Mouse (Mus musculus) thymus, adult 2 months (tissue): Measurements from ENCODE around the gene Atpif1. TPM values are rescaled to one million over a fixed set of nuclear protein-coding genes. Genes with fewer than 3 reads are reported as not detected.

Experiments
- DNase-seq: peaks from one replicate; pipeline ENCODE4 v3.0.0; 2021
- H3K27ac ChIP-seq: fragments of 200-500 bp; 2 replicates; pipeline ENCODE4 v1.5.1; 2012; ENCODE audit warnings: low read length, control low read depth; ENCODE audit not compliant: control insufficient read depth, insufficient read depth
- H3K27me3 ChIP-seq: fragments of 200-500 bp; 2 replicates; pipeline ENCODE4 v1.6.1; 2012; ENCODE audit warnings: mild to moderate bottlenecking, low read length, moderate library complexity, mixed read lengths; ENCODE audit not compliant: control insufficient read depth, insufficient read depth
- H3K36me3 ChIP-seq: fragments of 200-500 bp; 2 replicates; pipeline ENCODE4 v1.6.1; 2012; ENCODE audit warnings: mild to moderate bottlenecking, low read length, moderate library complexity; ENCODE audit not compliant: control insufficient read depth, insufficient read depth
- H3K4me1 ChIP-seq: fragments of 200-500 bp; replicated peaks from 2 replicates; pipeline ENCODE4 v1.6.1; 2012; ENCODE audit warnings: low read length; ENCODE audit not compliant: control insufficient read depth, insufficient read depth
- H3K4me3 ChIP-seq: fragments of 200-500 bp; 2 replicates; pipeline ENCODE4 v1.5.1; 2012; ENCODE audit warnings: mild to moderate bottlenecking, low read length, control low read depth, moderate library complexity; ENCODE audit not compliant: control insufficient read depth, insufficient read depth
- CTCF ChIP-seq: fragments of 200-500 bp; IDR thresholded peaks from 2 replicates; pipeline ENCODE4 v1.5.1; 2012; ENCODE audit warnings: mild to moderate bottlenecking, control low read depth, low read length, moderate library complexity, borderline replicate concordance; ENCODE audit not compliant: control insufficient read depth, poor library complexity, insufficient read depth; ENCODE audit errors: extremely low read depth
- POLR2A ChIP-seq: fragments of 200-500 bp; IDR thresholded peaks from 2 replicates; pipeline ENCODE4 v1.6.1; 2012; ENCODE audit warnings: mild to moderate bottlenecking, low read length, control low read depth, moderate library complexity; ENCODE audit not compliant: control insufficient read depth, poor library complexity, insufficient read depth; ENCODE audit errors: extremely low read depth
- WGBS: fragments of 180-500 bp; shearing (Covaris S2); methylation state at CpG from one replicate; pipeline ENCODE4 v1.1.7; 2018; 5-methylcytosine and 5-hydroxymethylcytosine counted together
- polyA plus RNA-seq: library from polyadenylated mRNA; depleted of rRNA; stranded (reverse); fragments of >200 nt; gene quantifications from 2 replicates; pipeline ENCODE4 v1.2.3, GENCODE M21; 2012

The Atpif1 gene
- polyA plus RNA-seq, 1 experiment, result 109 TPM

DNA sequence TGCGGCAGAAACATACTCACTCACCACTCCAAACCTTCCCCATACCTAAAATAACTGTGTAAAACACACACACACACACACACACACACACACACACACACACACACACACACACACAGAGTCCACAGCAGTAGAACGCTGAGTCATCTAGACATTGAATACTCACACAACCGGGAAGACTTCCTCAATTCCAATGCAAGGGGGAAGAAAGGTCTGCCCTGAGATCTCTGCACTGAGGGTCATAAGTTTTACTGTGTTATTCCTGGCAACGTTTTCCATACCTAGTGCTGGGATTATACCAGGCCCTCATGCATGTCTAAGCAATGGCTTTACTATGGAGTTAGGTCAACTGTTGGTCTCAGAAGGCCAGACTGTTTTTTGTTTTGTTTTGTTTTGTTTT, 4.1 kb downstream of the Atpif1 start:
- Histone ChIP-seq H3K4me1 (peaks cover 5% of the 10 kb centered on the region; the same call in 1 of the 2 replicates), H3K27me3 (no peaks in the 10 kb centered on the region), H3K4me3 (no peak overlapping the region), H3K36me3 (no peaks in the 10 kb centered on the region; the same call in 1 of the 2 replicates), H3K27ac (no peak overlapping the region)
- DNase-seq, result no peak
- WGBS, result 30% methylated on average over 4 of the region's 4 CpGs
- TF ChIP-seq CTCF, result no peak

DNA sequence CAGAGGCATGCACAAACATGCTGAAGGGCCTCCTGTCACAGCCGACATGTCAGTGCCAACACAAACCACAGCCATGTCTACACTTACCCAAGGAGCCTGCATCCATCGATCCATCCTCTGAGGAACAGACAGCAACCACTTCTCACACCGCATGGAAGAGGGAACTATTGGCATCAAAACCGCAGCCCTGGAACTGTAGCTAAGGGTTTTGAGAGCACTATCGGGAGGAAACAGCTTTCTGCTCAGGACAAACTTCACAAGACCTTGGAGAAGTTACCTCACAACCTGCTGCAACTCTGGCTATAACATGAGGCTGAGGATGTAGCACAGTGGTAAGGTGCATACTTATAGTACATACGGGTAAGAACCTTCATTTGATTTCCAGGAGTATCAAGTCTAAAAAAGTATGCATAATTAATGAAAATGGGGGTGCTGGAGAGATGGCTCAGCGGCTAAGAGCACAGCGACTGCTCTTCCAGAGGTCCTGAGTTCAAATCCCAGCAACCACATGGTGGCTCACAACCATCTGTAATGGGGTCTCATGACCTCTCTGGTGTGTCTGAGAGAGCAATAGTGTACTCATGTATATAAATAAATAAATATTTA, 5.4 kb downstream of the Atpif1 start:
- TF ChIP-seq CTCF, result no peak
- no peak for TF ChIP-seq POLR2A
- DNase-seq, result no peak
- WGBS, result 77% methylated on average over 8 of the region's 8 CpGs
- H3K27me3 ChIP-seq, result no peaks in the 10 kb centered on the region
- no peak overlapping the region for H3K27ac ChIP-seq
- no peak overlapping the region for H3K4me3 ChIP-seq
- peaks cover 5% of the 10 kb centered on the region; the same call in 1 of the 2 replicates for H3K4me1 ChIP-seq
- H3K36me3 ChIP-seq, result no peaks in the 10 kb centered on the region; the same call in 1 of the 2 replicates

DNA sequence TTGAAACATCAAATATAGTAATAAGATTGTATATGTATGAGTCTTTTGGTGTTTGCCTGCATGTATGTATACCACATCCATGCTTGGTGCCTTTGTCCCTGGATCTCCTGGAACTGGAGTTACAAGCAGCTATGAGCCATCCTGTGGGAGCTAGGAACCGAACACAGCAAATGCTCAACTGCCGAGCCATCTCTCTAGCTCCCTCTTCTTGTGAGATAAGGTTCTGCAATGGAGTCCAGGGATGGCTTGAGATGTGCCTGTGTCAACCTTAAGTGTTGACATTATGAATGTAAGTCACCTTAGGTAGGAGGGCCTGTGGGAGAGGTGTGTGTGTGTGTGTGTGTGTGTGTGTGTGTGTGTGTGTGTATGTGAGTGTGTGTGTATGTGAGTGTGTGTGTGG, 6.8 kb downstream of the Atpif1 start:
- TF ChIP-seq CTCF (no peak), POLR2A (no peak)
- WGBS, result 35% methylated on average over 2 of the region's 2 CpGs
- Histone ChIP-seq H3K36me3 (no peaks in the 10 kb centered on the region; the same call in 1 of the 2 replicates), H3K27ac (no peak overlapping the region), H3K27me3 (no peaks in the 10 kb centered on the region), H3K4me3 (no peak overlapping the region), H3K4me1 (no peaks in the 10 kb centered on the region)
- peak; percentile 31 for DNase-seq

DNA sequence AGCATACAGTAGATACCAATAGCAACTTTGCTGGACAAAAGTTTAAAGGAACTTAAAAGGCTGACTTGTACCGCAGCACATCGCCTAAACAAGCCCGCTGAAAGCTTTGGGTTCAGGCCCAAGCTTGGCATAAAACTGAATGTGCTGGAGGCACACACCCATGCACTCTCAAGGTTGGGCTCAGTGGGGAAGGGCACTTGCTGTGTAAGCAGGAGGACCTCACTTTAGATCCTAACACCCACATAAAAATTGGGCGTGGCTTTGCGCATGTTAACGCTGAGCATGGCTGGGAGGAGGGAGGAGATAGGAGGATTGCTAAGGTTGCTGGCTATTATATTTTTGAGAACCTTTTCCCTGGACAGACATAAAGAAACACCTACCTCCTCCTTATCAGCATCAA, 8.7 kb downstream of the Atpif1 start:
- no peak for DNase-seq
- no peak for TF ChIP-seq POLR2A
- no peak for TF ChIP-seq CTCF
- no peaks in the 10 kb centered on the region for H3K36me3 ChIP-seq
- no peak overlapping the region for H3K4me3 ChIP-seq
- 87% methylated on average over 6 of the region's 6 CpGs for WGBS
- no peaks in the 10 kb centered on the region for H3K4me1 ChIP-seq
- no peak overlapping the region for H3K27ac ChIP-seq
- H3K27me3 ChIP-seq, result no peaks in the 10 kb centered on the region

DNA sequence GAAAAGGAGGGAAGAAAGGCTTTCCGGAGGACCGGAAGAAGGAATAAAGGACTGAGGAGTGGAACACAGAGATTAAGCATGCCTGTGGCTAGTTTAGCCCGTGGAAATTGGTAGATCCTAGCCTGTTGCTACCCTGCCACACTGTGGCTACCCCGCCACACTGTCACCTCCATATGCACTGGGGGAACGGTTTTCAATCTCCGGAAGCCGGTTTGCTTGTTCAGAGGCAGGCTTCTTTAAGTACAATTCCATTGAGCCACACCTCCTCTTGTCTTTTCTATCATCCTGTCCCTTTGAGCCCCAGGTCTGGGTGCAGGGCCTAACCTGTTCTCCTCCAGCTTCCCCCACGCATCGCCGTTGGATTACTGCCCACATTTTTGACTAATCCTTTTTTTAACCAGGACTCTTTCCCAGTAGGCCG, 9.1 kb downstream of the Atpif1 start:
- no peak overlapping the region for H3K4me3 ChIP-seq
- H3K27ac ChIP-seq, result no peak overlapping the region
- no peak for DNase-seq
- WGBS, result 77% methylated on average over 11 of the region's 11 CpGs
- H3K27me3 ChIP-seq, result no peaks in the 10 kb centered on the region
- H3K4me1 ChIP-seq, result no peaks in the 10 kb centered on the region
- no peaks in the 10 kb centered on the region for H3K36me3 ChIP-seq
- TF ChIP-seq POLR2A (no peak), CTCF (no peak)

DNA sequence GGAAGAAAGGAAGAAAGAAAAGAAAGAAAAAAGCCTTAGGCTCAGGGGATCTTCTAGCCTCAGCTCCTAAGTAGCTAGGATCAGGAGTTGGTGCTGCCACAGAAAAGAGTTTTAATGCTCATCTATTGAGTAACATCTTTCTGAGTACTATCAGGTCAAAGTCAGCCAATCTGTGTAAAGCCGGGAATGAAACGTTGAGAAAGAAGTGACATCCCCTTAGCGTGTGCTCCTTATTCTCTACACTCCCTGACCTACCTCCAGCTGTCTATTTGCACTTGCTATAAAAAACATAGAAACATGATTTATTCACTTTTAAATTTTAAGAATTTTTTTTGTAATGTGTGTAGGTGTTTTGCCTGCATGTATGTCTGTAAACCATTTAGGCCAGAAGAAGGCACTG, 14.3 kb downstream of the Atpif1 start:
- no peaks in the 10 kb centered on the region; the same call in 1 of the 2 replicates for H3K4me1 ChIP-seq
- whole genome bisulfite sequencing, result 94% methylated on average over 3 of the region's 3 CpGs
- no peak overlapping the region for H3K4me3 ChIP-seq
- TF ChIP-seq POLR2A (no peak), CTCF (no peak)
- H3K36me3 ChIP-seq, result no peaks in the 10 kb centered on the region
- no peak for DNase-seq
- no peaks in the 10 kb centered on the region for H3K27me3 ChIP-seq
- H3K27ac ChIP-seq, result no peak overlapping the region

DNA sequence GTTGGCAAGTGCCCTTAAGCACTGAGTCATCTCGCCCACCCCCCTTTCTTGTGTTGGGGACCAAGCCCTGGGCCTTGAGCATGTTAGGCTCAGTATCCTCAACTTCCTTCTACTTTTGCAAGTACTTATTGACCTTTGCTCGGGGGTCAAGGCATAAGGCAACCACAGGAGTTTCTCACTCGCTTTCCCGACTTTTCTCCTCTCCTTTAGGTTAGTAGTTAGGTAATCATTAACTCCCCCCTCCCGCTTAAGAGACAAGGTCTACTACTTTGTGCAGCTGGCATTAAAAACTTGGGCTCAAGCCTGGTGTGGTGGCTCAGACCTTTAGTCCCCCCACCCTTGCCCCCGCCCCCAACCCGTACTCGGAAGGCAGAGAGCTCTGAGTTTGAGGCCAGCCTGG, 15.4 kb downstream of the Atpif1 start:
- DNase-seq, result no peak
- no peak for TF ChIP-seq POLR2A
- no peak for TF ChIP-seq CTCF
- H3K27ac ChIP-seq, result no peak overlapping the region
- H3K27me3 ChIP-seq, result no peaks in the 10 kb centered on the region
- H3K4me3 ChIP-seq, result no peak overlapping the region
- WGBS, result 93% methylated on average over 8 of the region's 8 CpGs
- H3K4me1 ChIP-seq, result no peaks in the 10 kb centered on the region; the same call in 1 of the 2 replicates
- no peaks in the 10 kb centered on the region for H3K36me3 ChIP-seq
